Mouse (Mus musculus): ENCODE data around the gene Zmym4. TPM values are rescaled to one million over a fixed set of nuclear protein-coding genes. Genes with fewer than 3 reads are reported as not detected.

Zmym4 gene
- polyA plus RNA-seq, 1 experiment from 2014 or later = 3.1 TPM

DNA sequence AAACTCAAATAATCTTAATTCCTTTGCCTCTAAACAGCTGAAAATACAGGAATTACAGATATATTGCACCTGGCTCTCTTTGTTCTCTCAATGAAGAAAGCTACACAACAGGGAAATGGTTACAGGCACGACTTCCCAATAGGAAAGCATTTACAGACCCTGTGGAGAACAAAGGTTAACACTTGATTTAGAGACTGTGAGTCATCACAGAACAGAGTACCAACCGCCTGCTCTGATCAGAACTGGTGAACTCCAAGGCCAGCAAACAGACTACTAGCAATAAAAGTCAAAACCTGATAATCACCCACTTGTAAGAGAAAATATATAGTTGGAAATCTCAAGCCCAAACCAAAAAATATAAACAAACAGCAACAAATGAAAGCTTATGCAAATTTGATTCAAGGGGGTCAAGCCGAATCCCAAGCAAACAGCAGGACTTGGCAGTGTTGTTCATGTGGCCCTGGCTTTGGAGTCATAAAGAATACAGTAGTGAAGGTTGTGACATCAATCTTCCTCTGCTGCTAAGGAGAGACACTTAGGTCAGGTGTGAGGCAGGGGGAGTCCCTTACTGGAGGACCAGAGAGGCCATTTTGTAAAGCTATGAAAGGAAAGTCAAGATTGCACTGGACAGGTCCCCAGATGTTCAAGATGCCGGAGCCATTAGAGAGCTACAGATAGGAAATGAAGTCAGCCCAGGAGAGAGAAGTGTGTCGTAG is 88.2 kb downstream of the Zmym4 start:
- H3K27ac ChIP-seq (ENCODE audit: low read length) = no peak overlapping the region
- H3K27me3 ChIP-seq (ENCODE audit: control insufficient read depth, insufficient read depth, low read depth, low read length) = no peaks in the 10 kb centered on the region
- WGBS (ENCODE audit: insufficient replicate concordance) = 73% methylated on average over 5 of the region's 5 CpGs
- H3K36me3 ChIP-seq (ENCODE audit: control insufficient read depth, insufficient read depth) = no peaks in the 10 kb centered on the region; the same call in 1 of the 2 replicates
- ATAC-seq (ENCODE audit: low read depth) = no peak
- H3K4me2 ChIP-seq (ENCODE audit: low read depth, low read length) = no peak overlapping the region
- no peaks in the 10 kb centered on the region for H3K9me3 ChIP-seq (replicated peaks; ENCODE audit: control insufficient read depth, low read length)
- H3K4me1 ChIP-seq (ENCODE audit: control insufficient read depth, low read depth, low read length) = no peaks in the 10 kb centered on the region
- no peak overlapping the region for H3K9ac ChIP-seq (ENCODE audit: low read depth, low read length)
- no peak overlapping the region for H3K4me3 ChIP-seq (ENCODE audit: low read depth, low read length)

GRCm38 (mm10) chr4:126872717-126873116 is 95.2 kb downstream of the Zmym4 start:
- ATAC-seq (ENCODE audit: low read depth) = no peak
- 60% methylated on average over 7 of the region's 7 CpGs for WGBS (ENCODE audit: insufficient replicate concordance)
- Histone ChIP-seq H3K9ac (ENCODE audit: low read depth, low read length) (no peak overlapping the region), H3K27ac (ENCODE audit: low read length) (no peak overlapping the region), H3K4me1 (ENCODE audit: control insufficient read depth, low read depth, low read length) (no peaks in the 10 kb centered on the region), H3K4me2 (ENCODE audit: low read depth, low read length) (no peak overlapping the region), H3K36me3 (ENCODE audit: control insufficient read depth, insufficient read depth) (peaks cover 3% of the 10 kb centered on the region; the same call in 1 of the 2 replicates), H3K9me3 (replicated peaks; ENCODE audit: control insufficient read depth, low read length) (no peaks in the 10 kb centered on the region), H3K4me3 (ENCODE audit: low read depth, low read length) (no peak overlapping the region), H3K27me3 (ENCODE audit: control insufficient read depth, insufficient read depth, low read depth, low read length) (no peaks in the 10 kb centered on the region)

DNA sequence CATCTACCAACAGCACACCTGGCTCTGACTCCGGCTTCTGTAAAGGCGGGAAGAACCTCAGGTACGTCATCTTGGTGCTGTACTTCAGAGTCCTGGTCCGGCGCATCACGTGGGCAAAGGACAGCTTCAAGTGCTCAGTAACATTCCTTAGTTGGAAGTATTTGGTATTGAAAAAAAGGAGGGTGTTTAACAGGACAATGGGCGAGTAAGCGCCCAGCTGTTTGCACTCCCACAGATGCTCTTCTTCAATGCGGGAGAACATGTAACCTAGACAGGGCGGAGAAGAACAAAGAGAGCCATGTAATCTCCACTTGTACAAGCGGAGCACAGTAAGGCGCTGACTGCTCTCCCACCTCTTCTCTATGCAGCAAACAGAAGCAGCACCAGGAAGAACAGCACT is 99.2 kb downstream of the Zmym4 start:
- no peak overlapping the region for H3K27ac ChIP-seq (ENCODE audit: low read length)
- ATAC-seq (ENCODE audit: low read depth) = no peak
- H3K4me2 ChIP-seq (ENCODE audit: low read depth, low read length) = no peak overlapping the region
- no peaks in the 10 kb centered on the region for H3K4me1 ChIP-seq (ENCODE audit: control insufficient read depth, low read depth, low read length)
- H3K27me3 ChIP-seq (ENCODE audit: control insufficient read depth, insufficient read depth, low read depth, low read length) = no peaks in the 10 kb centered on the region
- peaks cover 3% of the 10 kb centered on the region; the same call in 1 of the 2 replicates for H3K36me3 ChIP-seq (ENCODE audit: control insufficient read depth, insufficient read depth)
- no peaks in the 10 kb centered on the region for H3K9me3 ChIP-seq (replicated peaks; ENCODE audit: control insufficient read depth, low read length)
- no peak overlapping the region for H3K4me3 ChIP-seq (ENCODE audit: low read depth, low read length)
- WGBS (ENCODE audit: insufficient replicate concordance) = 83% methylated on average over 12 of the region's 12 CpGs
- H3K9ac ChIP-seq (ENCODE audit: low read depth, low read length) = no peak overlapping the region

DNA sequence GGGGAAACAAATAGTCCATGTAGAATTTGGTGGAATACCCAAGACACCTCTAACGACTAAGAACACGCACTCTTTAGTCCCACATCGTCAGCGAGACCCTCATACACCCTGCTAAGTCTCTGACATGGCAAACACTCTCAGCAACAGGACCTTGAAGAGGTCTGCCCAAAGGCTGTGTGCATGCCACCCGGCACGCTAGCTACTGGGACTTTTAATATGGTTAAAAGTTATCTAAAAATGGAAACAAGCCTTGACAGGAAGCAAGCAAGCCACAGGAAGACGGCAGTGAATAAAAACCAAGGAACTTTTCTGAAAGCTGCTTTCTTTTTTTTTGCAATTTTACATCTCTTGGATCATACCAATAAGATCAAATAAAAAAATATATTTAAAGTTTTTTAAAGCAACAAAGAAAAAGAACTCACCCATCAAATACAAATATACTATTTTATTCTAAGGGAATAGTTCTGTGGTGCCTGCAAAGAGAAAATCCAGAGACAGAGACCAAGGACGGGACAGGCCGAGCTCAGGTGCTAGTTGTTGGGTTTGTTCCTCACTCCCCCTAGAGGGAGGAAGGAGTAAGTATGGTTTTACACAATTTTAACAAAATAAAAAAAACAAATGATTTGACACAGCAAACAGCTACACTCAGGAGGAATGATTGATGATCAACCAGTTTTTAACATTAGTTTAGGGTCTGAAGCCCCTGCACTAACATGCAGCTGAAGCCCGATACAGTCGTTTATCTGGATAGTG is 106.2 kb downstream of the Zmym4 start:
- no peak overlapping the region for H3K4me2 ChIP-seq (ENCODE audit: low read depth, low read length)
- H3K4me3 ChIP-seq (ENCODE audit: low read depth, low read length) = no peak overlapping the region
- H3K27me3 ChIP-seq (ENCODE audit: control insufficient read depth, insufficient read depth, low read depth, low read length) = no peaks in the 10 kb centered on the region
- H3K36me3 ChIP-seq (ENCODE audit: control insufficient read depth, insufficient read depth) = no peaks in the 10 kb centered on the region
- H3K27ac ChIP-seq (ENCODE audit: low read length) = no peak overlapping the region
- 51% methylated on average over 11 of the region's 11 CpGs for WGBS (ENCODE audit: insufficient replicate concordance)
- no peaks in the 10 kb centered on the region for H3K9me3 ChIP-seq (replicated peaks; ENCODE audit: control insufficient read depth, low read length)
- no peak overlapping the region for H3K9ac ChIP-seq (ENCODE audit: low read depth, low read length)
- H3K4me1 ChIP-seq (ENCODE audit: control insufficient read depth, low read depth, low read length) = no peaks in the 10 kb centered on the region
- no peak for ATAC-seq (ENCODE audit: low read depth)

- H3K9ac ChIP-seq (ENCODE audit: low read depth, low read length) = no peak overlapping the region
- no peaks in the 10 kb centered on the region for H3K36me3 ChIP-seq (ENCODE audit: control insufficient read depth, insufficient read depth)
- no peaks in the 10 kb centered on the region for H3K4me1 ChIP-seq (ENCODE audit: control insufficient read depth, low read depth, low read length)
- H3K9me3 ChIP-seq (replicated peaks; ENCODE audit: control insufficient read depth, low read length) = no peaks in the 10 kb centered on the region
- no peaks in the 10 kb centered on the region for H3K27me3 ChIP-seq (ENCODE audit: control insufficient read depth, insufficient read depth, low read depth, low read length)
- H3K27ac ChIP-seq (ENCODE audit: low read length) = no peak overlapping the region
- H3K4me3 ChIP-seq (ENCODE audit: low read depth, low read length) = no peak overlapping the region
- 66% methylated on average over 9 of the region's 9 CpGs for WGBS (ENCODE audit: insufficient replicate concordance)
- ATAC-seq (ENCODE audit: low read depth) = no peak
- H3K4me2 ChIP-seq (ENCODE audit: low read depth, low read length) = no peak overlapping the region
Observed at GRCm38 (mm10) chr4:126860268-126860986, 107.5 kb downstream of the Zmym4 start.

GRCm38 (mm10) chr4:126852971-126853370 is 115.0 kb downstream of the Zmym4 start:
- ATAC-seq (ENCODE audit: low read depth) = no peak
- H3K4me3 ChIP-seq (ENCODE audit: low read depth, low read length) = no peak overlapping the region
- no peak overlapping the region for H3K9ac ChIP-seq (ENCODE audit: low read depth, low read length)
- no peaks in the 10 kb centered on the region for H3K9me3 ChIP-seq (replicated peaks; ENCODE audit: control insufficient read depth, low read length)
- H3K4me2 ChIP-seq (ENCODE audit: low read depth, low read length) = no peak overlapping the region
- H3K36me3 ChIP-seq (ENCODE audit: control insufficient read depth, insufficient read depth) = no peaks in the 10 kb centered on the region
- H3K4me1 ChIP-seq (ENCODE audit: control insufficient read depth, low read depth, low read length) = no peaks in the 10 kb centered on the region
- WGBS (ENCODE audit: insufficient replicate concordance) = 69% methylated on average over 11 of the region's 11 CpGs
- no peaks in the 10 kb centered on the region for H3K27me3 ChIP-seq (ENCODE audit: control insufficient read depth, insufficient read depth, low read depth, low read length)
- no peak overlapping the region for H3K27ac ChIP-seq (ENCODE audit: low read length)

GRCm38 (mm10) chr4:126850778-126851080 is 117.2 kb downstream of the Zmym4 start:
- no peak overlapping the region for H3K9ac ChIP-seq (ENCODE audit: low read depth, low read length)
- no peaks in the 10 kb centered on the region for H3K27me3 ChIP-seq (ENCODE audit: control insufficient read depth, insufficient read depth, low read depth, low read length)
- no peak overlapping the region for H3K4me3 ChIP-seq (ENCODE audit: low read depth, low read length)
- H3K36me3 ChIP-seq (ENCODE audit: control insufficient read depth, insufficient read depth) = no peaks in the 10 kb centered on the region
- H3K4me1 ChIP-seq (ENCODE audit: control insufficient read depth, low read depth, low read length) = no peaks in the 10 kb centered on the region
- no peak overlapping the region for H3K4me2 ChIP-seq (ENCODE audit: low read depth, low read length)
- no peak overlapping the region for H3K27ac ChIP-seq (ENCODE audit: low read length)
- H3K9me3 ChIP-seq (replicated peaks; ENCODE audit: control insufficient read depth, low read length) = no peaks in the 10 kb centered on the region
- WGBS (ENCODE audit: insufficient replicate concordance) = 52% methylated on average over 4 of the region's 4 CpGs
- ATAC-seq (ENCODE audit: low read depth) = no peak

DNA sequence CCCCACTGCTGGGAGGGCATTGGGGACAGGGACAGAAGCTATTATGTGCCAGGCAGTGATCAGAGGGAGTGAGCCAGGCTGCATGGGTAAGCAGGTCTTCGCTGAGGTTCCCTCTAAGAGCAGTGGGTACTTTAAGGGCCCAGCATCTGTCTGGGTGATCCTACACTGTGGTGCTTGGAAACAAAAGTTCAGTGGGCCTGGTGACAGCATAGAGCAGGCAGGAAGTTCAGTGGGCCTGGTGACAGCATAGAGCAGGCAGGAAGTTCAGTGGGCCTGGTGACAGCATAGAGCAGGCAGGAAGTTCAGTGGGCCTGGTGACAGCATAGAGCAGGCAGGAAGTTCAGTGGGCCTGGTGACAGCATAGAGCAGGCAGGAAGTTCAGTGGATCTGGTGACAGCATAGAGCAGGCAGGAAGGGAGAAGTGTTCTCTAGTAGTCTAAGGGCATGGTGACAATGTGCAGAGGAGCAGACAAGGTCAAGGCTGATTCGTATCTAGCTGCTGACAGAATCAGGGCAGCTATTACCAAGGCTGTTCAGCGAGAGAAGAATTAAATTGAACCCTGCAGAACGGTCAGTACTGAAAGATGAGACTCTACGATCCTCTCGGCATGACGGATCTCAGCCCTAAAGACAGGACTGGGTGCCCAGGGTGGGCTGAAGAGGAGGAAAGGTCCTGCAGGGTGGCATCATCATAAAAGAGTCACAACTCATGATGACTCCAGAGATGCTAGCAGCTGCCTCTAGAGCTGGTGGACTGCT is 117.7 kb downstream of the Zmym4 start:
- Histone ChIP-seq H3K4me1 (ENCODE audit: control insufficient read depth, low read depth, low read length) (no peaks in the 10 kb centered on the region), H3K9me3 (replicated peaks; ENCODE audit: control insufficient read depth, low read length) (no peaks in the 10 kb centered on the region), H3K27ac (ENCODE audit: low read length) (no peak overlapping the region), H3K9ac (ENCODE audit: low read depth, low read length) (no peak overlapping the region), H3K4me2 (ENCODE audit: low read depth, low read length) (no peak overlapping the region), H3K36me3 (ENCODE audit: control insufficient read depth, insufficient read depth) (no peaks in the 10 kb centered on the region), H3K4me3 (ENCODE audit: low read depth, low read length) (no peak overlapping the region), H3K27me3 (ENCODE audit: control insufficient read depth, insufficient read depth, low read depth, low read length) (no peaks in the 10 kb centered on the region)
- ATAC-seq (ENCODE audit: low read depth) = no peak
- WGBS (ENCODE audit: insufficient replicate concordance) = 66% methylated on average over 7 of the region's 7 CpGs

Data from liver, embryonic 16.5 days (tissue).